Mouse (Mus musculus): ENCODE measurements around the gene Kif3c. TPM values are rescaled to one million over a fixed set of nuclear protein-coding genes. Genes with fewer than 3 reads are reported as not detected.

Kif3c gene
- polyA plus RNA-seq, 1 experiment = 3.0 TPM

DNA sequence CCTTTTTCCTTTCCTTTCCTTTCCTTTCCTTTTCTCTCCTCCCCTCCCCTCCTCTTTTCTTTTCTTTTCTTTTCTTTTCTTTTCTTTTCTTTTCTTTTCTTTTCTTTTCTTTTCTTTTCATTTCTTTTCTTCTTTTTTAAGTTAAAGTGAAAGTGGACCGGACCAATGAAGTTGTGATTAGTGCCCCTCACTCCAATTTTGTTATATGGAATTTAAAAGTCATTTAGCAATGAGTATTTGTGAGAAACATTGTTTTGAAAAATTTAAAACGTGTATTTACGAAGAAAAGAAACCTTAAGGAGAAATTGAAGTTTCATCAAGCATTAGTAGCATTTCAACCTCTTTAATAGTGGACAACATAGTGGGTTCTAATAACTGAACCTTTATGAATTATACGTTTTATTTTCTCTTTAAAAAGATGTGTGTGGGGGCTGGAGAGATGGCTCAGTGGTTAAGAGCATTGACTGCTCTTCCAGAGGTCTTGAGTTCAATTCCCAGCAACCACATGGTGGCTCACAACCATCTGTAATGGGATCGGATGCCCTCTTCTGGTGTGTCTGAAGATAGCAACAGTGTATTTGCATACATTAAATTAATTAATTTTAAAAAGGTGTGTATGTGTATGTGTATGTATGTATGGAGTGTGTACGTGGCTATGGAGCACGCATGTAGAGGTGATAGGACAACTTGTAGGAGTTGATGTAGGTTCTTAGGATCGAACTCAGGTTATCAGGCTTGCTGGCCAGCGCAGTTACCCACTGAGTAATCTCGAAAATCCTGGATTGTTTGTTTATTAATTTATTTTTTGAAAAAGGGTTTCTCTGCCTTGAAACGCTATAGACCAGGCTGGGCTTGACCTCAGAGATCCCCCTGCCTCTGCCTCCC lies 63.2 kb downstream of the Kif3c start:
- 54% methylated on average over 11 of the region's 11 CpGs for WGBS
- Histone ChIP-seq H3K4me1 (ENCODE audit: control insufficient read depth, insufficient read depth, low read length) (peaks cover 3% of the 10 kb centered on the region; the same call in 1 of the 2 replicates), H3K4me3 (replicated peaks; ENCODE audit: control insufficient read depth, low read depth, low read length) (peak overlapping the region; percentile 76), H3K27ac (ENCODE audit: control insufficient read depth, insufficient read depth, low read depth, low read length, poor library complexity) (no peak overlapping the region)
- no peak for TF ChIP-seq CTCF (IDR thresholded peaks at IDR 0.05; ENCODE audit: control insufficient read depth, insufficient read depth, low read length)
- TF ChIP-seq POLR2A (IDR thresholded peaks at IDR 0.05; ENCODE audit: borderline replicate concordance, control insufficient read depth, low read depth, low read length) = no peak

DNA sequence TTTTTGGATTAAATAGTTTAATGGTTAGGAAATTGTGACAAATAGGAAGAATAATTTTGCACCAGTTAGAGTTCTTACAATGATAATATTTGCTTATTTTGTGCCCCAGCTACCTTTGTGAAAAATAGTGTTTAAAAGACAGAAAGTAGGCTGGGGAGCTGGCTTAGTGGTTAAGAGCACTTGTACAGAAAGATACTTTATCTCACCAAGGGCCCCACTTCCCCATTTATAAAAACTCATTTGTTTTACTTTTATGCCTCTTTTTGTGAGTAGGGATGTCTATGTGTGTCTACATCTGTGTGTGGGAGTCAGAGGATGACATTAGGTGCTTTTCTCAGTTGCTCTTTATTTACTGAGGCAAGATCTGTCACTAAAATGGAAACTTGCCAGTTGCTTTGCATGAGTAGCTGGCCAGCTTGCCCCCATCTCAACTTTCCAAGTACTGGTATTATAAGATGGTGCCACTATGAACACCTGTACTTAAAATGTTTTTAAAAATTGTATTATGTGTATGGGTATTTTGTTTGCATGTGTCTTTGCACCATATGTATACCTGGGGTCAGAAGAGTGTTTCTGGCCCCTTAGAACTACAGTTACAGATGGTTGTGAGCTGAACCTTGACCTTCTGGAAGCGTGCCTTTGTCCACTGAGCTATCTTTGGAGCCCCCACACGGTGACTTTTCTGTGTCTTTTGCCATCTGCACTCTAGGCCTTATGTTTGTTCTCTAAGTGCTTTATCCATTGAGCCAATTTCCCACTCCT lies 64.9 kb downstream of the Kif3c start:
- TF ChIP-seq CTCF (IDR thresholded peaks at IDR 0.05; ENCODE audit: control insufficient read depth, insufficient read depth, low read length) (no peak), POLR2A (IDR thresholded peaks at IDR 0.05; ENCODE audit: borderline replicate concordance, control insufficient read depth, low read depth, low read length) (no peak)
- Histone ChIP-seq H3K4me1 (ENCODE audit: control insufficient read depth, insufficient read depth, low read length) (peaks cover 5% of the 10 kb centered on the region), H3K27ac (ENCODE audit: control insufficient read depth, insufficient read depth, low read depth, low read length, poor library complexity) (no peak overlapping the region), H3K4me3 (replicated peaks; ENCODE audit: control insufficient read depth, low read depth, low read length) (no peak overlapping the region)
- 67% methylated on average over 2 of the region's 2 CpGs for WGBS

DNA sequence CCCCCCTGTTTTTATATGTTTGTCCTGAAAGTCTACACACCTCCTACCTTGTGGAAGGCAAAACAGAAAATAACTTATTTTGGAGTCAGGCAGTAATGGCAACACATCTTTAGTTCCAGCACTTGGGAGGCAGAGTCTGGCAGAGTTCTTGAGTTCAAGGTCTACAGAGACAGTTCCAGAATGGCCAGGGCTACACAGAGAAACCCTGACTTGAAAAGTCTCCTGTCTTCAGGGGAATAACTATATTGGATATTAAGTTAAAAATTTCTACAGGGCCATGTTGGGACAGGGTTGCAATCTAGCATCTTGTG lies 65.5 kb downstream of the Kif3c start:
- H3K4me3 ChIP-seq (replicated peaks; ENCODE audit: control insufficient read depth, low read depth, low read length) = no peak overlapping the region
- TF ChIP-seq CTCF (IDR thresholded peaks at IDR 0.05; ENCODE audit: control insufficient read depth, insufficient read depth, low read length) = no peak
- H3K27ac ChIP-seq (ENCODE audit: control insufficient read depth, insufficient read depth, low read depth, low read length, poor library complexity) = no peak overlapping the region
- H3K4me1 ChIP-seq (ENCODE audit: control insufficient read depth, insufficient read depth, low read length) = peaks cover 5% of the 10 kb centered on the region

- no peak overlapping the region for H3K27ac ChIP-seq (ENCODE audit: control insufficient read depth, insufficient read depth, low read depth, low read length, poor library complexity)
- H3K4me3 ChIP-seq (replicated peaks; ENCODE audit: control insufficient read depth, low read depth, low read length) = no peak overlapping the region
- peaks cover 3% of the 10 kb centered on the region for H3K4me1 ChIP-seq (ENCODE audit: control insufficient read depth, insufficient read depth, low read length)
- TF ChIP-seq POLR2A (IDR thresholded peaks at IDR 0.05; ENCODE audit: borderline replicate concordance, control insufficient read depth, low read depth, low read length) = no peak
- no peak for TF ChIP-seq CTCF (IDR thresholded peaks at IDR 0.05; ENCODE audit: control insufficient read depth, insufficient read depth, low read length)
Observed at GRCm38 (mm10) chr12:3430985-3431384, 66.1 kb downstream of the Kif3c start.

DNA sequence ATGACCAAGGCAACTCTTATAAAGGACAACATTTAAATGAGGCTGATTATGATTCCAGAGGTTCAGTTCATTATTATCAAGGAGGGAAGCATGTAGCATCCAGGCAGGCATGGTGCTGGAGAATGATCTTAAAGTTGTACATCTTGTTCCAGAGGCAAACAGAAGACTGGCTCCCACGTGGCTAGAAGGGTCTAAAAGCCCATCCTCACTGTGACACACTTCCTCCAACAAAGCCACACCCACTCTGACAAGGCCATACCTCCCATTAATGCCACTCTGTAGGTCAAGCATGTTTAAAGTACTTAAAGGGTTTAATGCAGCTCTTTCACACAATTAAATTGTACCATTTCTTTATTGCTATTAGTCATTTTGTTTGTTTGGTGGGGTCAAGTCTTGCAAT lies 68.8 kb downstream of the Kif3c start:
- Histone ChIP-seq H3K4me3 (replicated peaks; ENCODE audit: control insufficient read depth, low read depth, low read length) (no peak overlapping the region), H3K27ac (ENCODE audit: control insufficient read depth, insufficient read depth, low read depth, low read length, poor library complexity) (no peak overlapping the region), H3K4me1 (ENCODE audit: control insufficient read depth, insufficient read depth, low read length) (peaks cover 3% of the 10 kb centered on the region)
- WGBS = 10% methylated on average over 1 of the region's 1 CpGs
- no peak for TF ChIP-seq POLR2A (IDR thresholded peaks at IDR 0.05; ENCODE audit: borderline replicate concordance, control insufficient read depth, low read depth, low read length)
- no peak for TF ChIP-seq CTCF (IDR thresholded peaks at IDR 0.05; ENCODE audit: control insufficient read depth, insufficient read depth, low read length)

DNA sequence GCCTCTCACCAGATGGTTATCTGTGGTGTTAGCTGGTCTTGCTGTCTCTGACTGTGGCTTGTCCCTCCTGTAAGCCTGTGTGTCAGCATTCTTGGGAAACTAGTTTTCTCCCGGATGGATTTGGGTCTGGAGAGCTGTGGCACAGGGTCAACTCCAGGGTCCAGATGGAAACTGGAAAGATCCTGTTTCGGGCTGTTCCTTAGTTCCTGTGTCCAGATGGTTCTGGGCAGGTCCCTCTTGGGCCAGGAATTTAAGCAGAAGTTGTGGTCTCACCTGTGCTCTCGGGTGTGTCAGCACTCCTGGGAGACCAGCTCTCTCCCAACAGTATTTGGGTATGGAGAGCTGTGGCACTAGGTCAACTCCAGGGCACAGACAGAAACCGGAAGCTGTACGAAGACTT lies 71.5 kb downstream of the Kif3c start:
- H3K4me3 ChIP-seq (replicated peaks; ENCODE audit: control insufficient read depth, low read depth, low read length) = no peak overlapping the region
- WGBS = 69% methylated on average over 5 of the region's 5 CpGs

DNA sequence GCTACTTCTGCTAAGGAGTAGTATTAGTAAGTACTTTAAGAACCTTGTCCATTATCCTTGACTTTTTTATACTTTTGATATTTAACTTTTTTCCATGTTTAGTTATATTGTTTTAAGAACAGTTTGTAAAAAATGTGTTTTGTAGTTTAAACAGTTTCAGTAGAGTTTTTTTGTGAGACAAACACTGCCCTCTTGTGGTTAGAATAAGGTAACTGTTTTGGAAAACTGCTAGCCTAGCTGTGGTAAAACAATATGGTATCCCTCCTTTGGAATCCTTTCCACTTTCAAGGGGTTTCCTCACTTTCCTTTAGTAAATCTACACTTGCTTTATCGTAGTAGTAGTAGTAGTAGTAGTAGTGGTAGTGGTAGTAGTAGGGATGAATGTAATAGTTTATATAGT lies 72.9 kb downstream of the Kif3c start:
- H3K4me1 ChIP-seq (ENCODE audit: control insufficient read depth, insufficient read depth, low read length) = peaks cover 2% of the 10 kb centered on the region
- no peak overlapping the region for H3K4me3 ChIP-seq (replicated peaks; ENCODE audit: control insufficient read depth, low read depth, low read length)
- TF ChIP-seq CTCF (IDR thresholded peaks at IDR 0.05; ENCODE audit: control insufficient read depth, insufficient read depth, low read length) = no peak
- no peak for TF ChIP-seq POLR2A (IDR thresholded peaks at IDR 0.05; ENCODE audit: borderline replicate concordance, control insufficient read depth, low read depth, low read length)
- H3K27ac ChIP-seq (ENCODE audit: control insufficient read depth, insufficient read depth, low read depth, low read length, poor library complexity) = no peak overlapping the region
- 77% methylated on average over 1 of the region's 1 CpGs for WGBS

More for the DNA sequence above, 71.5 kb downstream of the Kif3c start:
- TF ChIP-seq CTCF (IDR thresholded peaks at IDR 0.05; ENCODE audit: control insufficient read depth, insufficient read depth, low read length) (no peak), POLR2A (IDR thresholded peaks at IDR 0.05; ENCODE audit: borderline replicate concordance, control insufficient read depth, low read depth, low read length) (no peak)
- H3K27ac ChIP-seq (ENCODE audit: control insufficient read depth, insufficient read depth, low read depth, low read length, poor library complexity) = no peak overlapping the region
- H3K4me1 ChIP-seq (ENCODE audit: control insufficient read depth, insufficient read depth, low read length) = peaks cover 3% of the 10 kb centered on the region

DNA sequence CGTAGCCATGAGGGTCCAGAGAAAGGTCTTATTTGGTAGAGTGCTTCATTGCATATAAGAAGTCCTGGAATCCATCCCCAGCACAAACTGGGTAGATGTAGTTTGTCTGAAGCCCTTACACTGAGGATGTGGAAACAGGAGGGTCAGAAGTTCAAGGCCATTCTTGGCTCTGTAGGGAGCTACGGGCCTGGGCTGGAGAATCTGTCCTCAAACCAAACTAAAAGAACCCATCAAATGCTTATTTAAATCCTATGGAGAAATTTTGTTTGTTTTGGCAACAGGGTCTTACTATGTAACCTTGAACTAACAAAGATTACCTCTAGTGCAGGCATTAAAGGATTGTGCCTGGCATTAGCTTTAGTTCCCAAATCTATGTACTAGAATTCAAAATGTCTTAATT lies 76.0 kb downstream of the Kif3c start:
- no peaks in the 10 kb centered on the region; the same call in 1 of the 2 replicates for H3K4me1 ChIP-seq (ENCODE audit: control insufficient read depth, insufficient read depth, low read length)
- no peak overlapping the region for H3K27ac ChIP-seq (ENCODE audit: control insufficient read depth, insufficient read depth, low read depth, low read length, poor library complexity)
- WGBS = 81% methylated on average over 2 of the region's 2 CpGs
- TF ChIP-seq CTCF (IDR thresholded peaks at IDR 0.05; ENCODE audit: control insufficient read depth, insufficient read depth, low read length) (no peak), POLR2A (IDR thresholded peaks at IDR 0.05; ENCODE audit: borderline replicate concordance, control insufficient read depth, low read depth, low read length) (no peak)
- no peak overlapping the region for H3K4me3 ChIP-seq (replicated peaks; ENCODE audit: control insufficient read depth, low read depth, low read length)
